Mouse (Mus musculus): ENCODE data around the gene Cog8.

The Cog8 gene

GRCm38 (mm10) chr8:107056076-107056972 is at the start of gene Cog8, which contains the start of gene Nip7:
TSS of gene Cog8 (minus strand) at chr8:107056689.
TSS of gene Nip7 (plus strand) at chr8:107056877.
- peak; percentile 96 for DNase-seq (ENCODE audit: low read depth, low spot score)

GRCm38 (mm10) chr8:107104547-107104946 is 48.1 kb upstream of the Cog8 start:
- DNase-seq (ENCODE audit: low read depth, low spot score): no peak

- DNase-seq (ENCODE audit: low read depth, low spot score): no peak
Observed at GRCm38 (mm10) chr8:107100635-107101034, 44.1 kb upstream of the Cog8 start.

GRCm38 (mm10) chr8:107096366-107097036 is 40.0 kb upstream of the Cog8 start, which contains the start of gene Terf2:
TSS of gene Terf2 (minus strand) at chr8:107096547.
- peak; percentile 80 for DNase-seq (ENCODE audit: low read depth, low spot score)

- no peak for DNase-seq (ENCODE audit: low read depth, low spot score)
Observed at GRCm38 (mm10) chr8:107095717-107096365, 39.4 kb upstream of the Cog8 start.

- DNase-seq (ENCODE audit: low read depth, low spot score): no peak
Observed at GRCm38 (mm10) chr8:107090531-107090930, 34.0 kb upstream of the Cog8 start.

GRCm38 (mm10) chr8:107088526-107089063 is 32.1 kb upstream of the Cog8 start:
- DNase-seq (ENCODE audit: low read depth, low spot score): no peak

- no peak for DNase-seq (ENCODE audit: low read depth, low spot score)
Observed at GRCm38 (mm10) chr8:107086018-107086417, 29.5 kb upstream of the Cog8 start.

GRCm38 (mm10) chr8:107085358-107085757 is 28.9 kb upstream of the Cog8 start:
- DNase-seq (ENCODE audit: low read depth, low spot score): no peak

- DNase-seq (ENCODE audit: low read depth, low spot score): no peak
Observed at GRCm38 (mm10) chr8:107076239-107076888, 19.9 kb upstream of the Cog8 start.

- DNase-seq (ENCODE audit: low read depth, low spot score): no peak
Observed at GRCm38 (mm10) chr8:107074128-107074527, 17.6 kb upstream of the Cog8 start.

- no peak for DNase-seq (ENCODE audit: low read depth, low spot score)
Observed at GRCm38 (mm10) chr8:107073706-107074105, 17.2 kb upstream of the Cog8 start.

- no peak for DNase-seq (ENCODE audit: low read depth, low spot score)
Observed at GRCm38 (mm10) chr8:107065511-107066496, 9.3 kb upstream of the Cog8 start, which contains the start of gene Tmed6. TSS of gene Tmed6 (minus strand) at chr8:107065644.

- no peak for DNase-seq (ENCODE audit: low read depth, low spot score)
Observed at GRCm38 (mm10) chr8:107062613-107063012, 6.1 kb upstream of the Cog8 start.

GRCm38 (mm10) chr8:107056973-107057369 is 482 bp upstream of the Cog8 start:
- no peak for DNase-seq (ENCODE audit: low read depth, low spot score)

GRCm38 (mm10) chr8:107052046-107052445 is 4.4 kb downstream of the Cog8 start:
- no peak for DNase-seq (ENCODE audit: low read depth, low spot score)

- DNase-seq (ENCODE audit: low read depth, low spot score): no peak
Observed at GRCm38 (mm10) chr8:107049480-107049879, 7.0 kb downstream of the Cog8 start.

- DNase-seq (ENCODE audit: low read depth, low spot score): peak; percentile 48
Observed at GRCm38 (mm10) chr8:107048061-107048941, 8.2 kb downstream of the Cog8 start, which contains the start of gene Pdf. TSS of gene Pdf (minus strand) at chr8:107048614.

GRCm38 (mm10) chr8:107046976-107047375 is 9.5 kb downstream of the Cog8 start:
- DNase-seq (ENCODE audit: low read depth, low spot score): no peak
